Mouse (Mus musculus): ENCODE measurements around the gene Jade1. TPM values are rescaled to one million over a fixed set of nuclear protein-coding genes. Genes with fewer than 3 reads are reported as not detected.

Gene Jade1
- polyA plus RNA-seq (2017; shearing (Covaris generic)), result 10 to 100 TPM; 28.9 to 33.2 TPM

GRCm38 (mm10) chr3:41555491-41556381 lies at the start of gene Jade1:
TSS of gene Jade1 (plus strand) at chr3:41555731.

Other genes starting within 250 kb of the Jade1 start
- gene Sclt1, start 186.8 kb downstream of the Jade1 start, polyA plus RNA-seq (2017; shearing (Covaris generic)), result 10 to 100 TPM; 14.8 to 17.1 TPM
- 10 to 100 TPM; 13.5 to 16.2 TPM for gene D3Ertd751e, start 186.9 kb downstream of the Jade1 start, polyA plus RNA-seq (2017; shearing (Covaris generic))